Mouse (Mus musculus): ENCODE results near the gene Stag1. TPM values are rescaled to one million over a fixed set of nuclear protein-coding genes. Genes with fewer than 3 reads are reported as not detected.

The Stag1 gene
- polyA plus RNA-seq, 1 experiment from 2014 or later = 50.6 TPM

DNA sequence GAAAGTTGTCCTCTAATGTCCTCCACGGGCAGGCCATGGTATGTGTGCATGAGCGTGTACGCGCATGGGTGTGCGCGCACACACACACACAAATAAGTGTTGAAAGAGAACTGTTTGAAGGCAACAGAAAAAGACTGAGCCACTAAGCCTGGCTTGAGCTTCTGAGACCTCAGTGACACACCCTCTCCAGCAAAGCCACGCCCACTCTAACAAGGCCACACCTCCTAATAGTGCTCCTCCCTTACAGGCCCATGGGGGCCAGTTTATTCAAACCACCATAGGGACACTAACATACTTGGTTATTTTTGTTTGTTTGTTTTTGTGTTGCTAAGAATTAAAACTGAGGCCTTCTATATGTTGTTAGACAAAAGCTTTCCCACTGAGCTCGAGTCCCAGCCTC lies 1.3 kb upstream of the Stag1 start:
- Histone ChIP-seq H3K4me2 (ENCODE audit: low read depth) (no peak overlapping the region), H3K27me3 (ENCODE audit: control insufficient read depth, insufficient read depth, low read length) (no peaks in the 10 kb centered on the region), H3K36me3 (ENCODE audit: control insufficient read depth, insufficient read depth, low read length) (no peaks in the 10 kb centered on the region), H3K9ac (ENCODE audit: low read length) (no peak overlapping the region), H3K9me3 (ENCODE audit: control insufficient read depth, low read length) (no peaks in the 10 kb centered on the region), H3K4me1 (ENCODE audit: control insufficient read depth, insufficient read depth, low read length) (no peaks in the 10 kb centered on the region), H3K27ac (ENCODE audit: low read depth, low read length) (no peak overlapping the region), H3K4me3 (ENCODE audit: low read depth, low read length) (no peak overlapping the region)
- DNase-seq (ENCODE audit: low spot score) (no peak), ATAC-seq (ENCODE audit: insufficient read depth, low FRiP score, low TSS enrichment) (no peak)
- 81% methylated on average over 8 of the region's 8 CpGs for WGBS

DNA sequence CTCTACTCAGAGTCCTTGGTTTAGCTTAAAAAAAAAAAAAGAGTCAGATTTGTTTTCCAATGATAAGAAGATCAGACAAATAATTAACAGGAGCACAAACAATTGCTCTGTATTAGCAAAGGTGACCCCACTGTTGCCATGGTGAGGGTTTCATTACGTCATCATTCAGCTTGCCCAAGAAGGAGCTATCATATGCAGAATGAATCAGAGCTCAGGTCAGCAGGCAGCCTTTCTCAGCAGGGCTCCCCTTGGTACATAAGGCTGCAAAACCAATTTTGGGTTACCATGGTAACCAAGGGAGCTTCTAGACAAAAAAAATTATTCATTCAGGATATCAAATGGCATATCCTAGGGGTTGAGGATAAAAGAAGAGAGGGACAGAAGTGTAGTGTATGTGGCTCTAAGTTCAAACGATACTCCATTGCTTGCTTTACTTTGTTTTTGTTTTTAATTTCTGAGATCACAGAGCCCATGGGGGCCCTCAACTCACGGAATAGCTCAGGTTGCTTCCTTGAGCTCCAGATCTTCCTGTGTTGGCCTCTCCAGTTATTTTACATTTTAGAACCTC lies 2.2 kb downstream of the Stag1 start:
- H3K4me1 ChIP-seq (ENCODE audit: control insufficient read depth, insufficient read depth, low read length) = no peaks in the 10 kb centered on the region
- no peak overlapping the region for H3K27ac ChIP-seq (ENCODE audit: low read depth, low read length)
- no peak overlapping the region for H3K4me2 ChIP-seq (ENCODE audit: low read depth)
- H3K4me3 ChIP-seq (ENCODE audit: low read depth, low read length) = no peak overlapping the region
- DNase-seq (ENCODE audit: low spot score) = no peak
- H3K27me3 ChIP-seq (ENCODE audit: control insufficient read depth, insufficient read depth, low read length) = no peaks in the 10 kb centered on the region
- H3K9ac ChIP-seq (ENCODE audit: low read length) = no peak overlapping the region
- no peaks in the 10 kb centered on the region for H3K9me3 ChIP-seq (ENCODE audit: control insufficient read depth, low read length)
- no peak for ATAC-seq (ENCODE audit: insufficient read depth, low FRiP score, low TSS enrichment)
- WGBS = 51% methylated on average over 3 of the region's 3 CpGs
- H3K36me3 ChIP-seq (ENCODE audit: control insufficient read depth, insufficient read depth, low read length) = no peaks in the 10 kb centered on the region

DNA sequence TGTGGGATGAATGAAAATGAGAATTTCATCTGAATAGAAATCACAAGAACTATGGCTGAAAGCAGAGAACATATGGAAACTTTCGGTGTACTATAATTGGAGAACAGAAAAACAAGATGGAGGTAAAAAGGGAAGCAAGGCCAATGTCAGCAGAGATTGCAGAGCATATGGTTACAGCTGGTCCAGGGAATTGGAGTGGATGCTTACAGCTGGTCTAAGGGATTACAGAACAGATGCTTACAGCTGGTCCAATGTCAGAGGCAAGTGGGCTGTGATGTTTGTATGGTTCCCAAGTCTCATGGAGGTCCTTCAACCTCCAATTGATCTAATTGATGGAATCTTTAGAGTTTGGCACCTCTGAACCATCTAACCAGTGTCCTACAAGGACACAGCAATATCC lies 4.5 kb downstream of the Stag1 start:
- H3K36me3 ChIP-seq (ENCODE audit: control insufficient read depth, insufficient read depth, low read length) = no peaks in the 10 kb centered on the region
- no peaks in the 10 kb centered on the region for H3K4me1 ChIP-seq (ENCODE audit: control insufficient read depth, insufficient read depth, low read length)
- no peak overlapping the region for H3K27ac ChIP-seq (ENCODE audit: low read depth, low read length)
- no peak overlapping the region for H3K4me2 ChIP-seq (ENCODE audit: low read depth)
- 89% methylated on average over 1 of the region's 1 CpGs for WGBS
- no peaks in the 10 kb centered on the region for H3K27me3 ChIP-seq (ENCODE audit: control insufficient read depth, insufficient read depth, low read length)
- no peak overlapping the region for H3K9ac ChIP-seq (ENCODE audit: low read length)
- H3K4me3 ChIP-seq (ENCODE audit: low read depth, low read length) = no peak overlapping the region
- no peaks in the 10 kb centered on the region for H3K9me3 ChIP-seq (ENCODE audit: control insufficient read depth, low read length)
- DNase-seq (ENCODE audit: low spot score) (no peak), ATAC-seq (ENCODE audit: insufficient read depth, low FRiP score, low TSS enrichment) (no peak)

DNA sequence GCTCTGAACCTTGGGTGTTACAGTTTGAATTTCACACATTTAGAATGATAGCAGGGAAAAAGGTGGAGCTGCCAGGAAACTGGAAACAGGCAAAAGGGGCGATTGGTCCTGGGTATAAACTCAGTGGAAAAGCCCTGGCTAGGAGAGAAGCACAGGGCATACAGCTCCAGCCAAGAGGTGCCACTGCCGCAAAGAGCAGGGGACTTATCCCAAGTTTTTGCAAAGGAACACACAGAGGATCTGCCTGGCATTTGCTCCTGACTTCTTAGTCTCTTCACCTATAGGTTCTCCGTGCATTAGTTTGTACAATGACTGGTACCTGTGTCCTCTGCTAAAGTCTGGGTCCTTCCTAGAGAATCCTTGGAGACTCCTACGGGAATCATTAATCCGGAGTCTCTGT lies 5.6 kb downstream of the Stag1 start:
- 79% methylated on average over 5 of the region's 5 CpGs for WGBS
- no peak for DNase-seq (ENCODE audit: low spot score)

DNA sequence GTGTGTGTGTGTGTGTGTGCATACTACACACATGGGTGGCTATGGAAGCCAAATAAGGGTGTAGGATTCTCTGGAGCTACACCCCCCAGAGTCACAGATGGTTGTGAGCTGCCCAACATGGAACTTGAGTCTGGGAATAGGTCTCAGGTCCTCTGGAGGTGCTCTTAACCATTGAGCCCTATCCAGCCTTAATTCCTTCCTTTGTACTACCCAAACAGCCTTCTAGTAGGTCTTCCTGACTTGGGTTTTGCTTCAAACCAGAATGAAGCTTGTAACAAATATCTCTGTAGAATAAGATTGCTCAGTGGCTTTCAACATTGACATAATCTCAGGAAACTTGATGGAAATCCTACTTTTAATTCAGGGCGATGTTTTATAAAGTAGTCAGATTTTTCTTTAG lies 7.9 kb downstream of the Stag1 start:
- no peak overlapping the region for H3K4me3 ChIP-seq (ENCODE audit: low read depth, low read length)
- 91% methylated on average over 1 of the region's 1 CpGs for WGBS

More for the DNA sequence above, 5.6 kb downstream of the Stag1 start:
- Histone ChIP-seq H3K36me3 (ENCODE audit: control insufficient read depth, insufficient read depth, low read length) (no peaks in the 10 kb centered on the region), H3K4me2 (ENCODE audit: low read depth) (no peak overlapping the region), H3K27ac (ENCODE audit: low read depth, low read length) (no peak overlapping the region), H3K4me1 (ENCODE audit: control insufficient read depth, insufficient read depth, low read length) (no peaks in the 10 kb centered on the region), H3K4me3 (ENCODE audit: low read depth, low read length) (no peak overlapping the region), H3K27me3 (ENCODE audit: control insufficient read depth, insufficient read depth, low read length) (no peaks in the 10 kb centered on the region), H3K9ac (ENCODE audit: low read length) (no peak overlapping the region), H3K9me3 (ENCODE audit: control insufficient read depth, low read length) (no peaks in the 10 kb centered on the region)
- ATAC-seq (ENCODE audit: insufficient read depth, low FRiP score, low TSS enrichment) = no peak

DNA sequence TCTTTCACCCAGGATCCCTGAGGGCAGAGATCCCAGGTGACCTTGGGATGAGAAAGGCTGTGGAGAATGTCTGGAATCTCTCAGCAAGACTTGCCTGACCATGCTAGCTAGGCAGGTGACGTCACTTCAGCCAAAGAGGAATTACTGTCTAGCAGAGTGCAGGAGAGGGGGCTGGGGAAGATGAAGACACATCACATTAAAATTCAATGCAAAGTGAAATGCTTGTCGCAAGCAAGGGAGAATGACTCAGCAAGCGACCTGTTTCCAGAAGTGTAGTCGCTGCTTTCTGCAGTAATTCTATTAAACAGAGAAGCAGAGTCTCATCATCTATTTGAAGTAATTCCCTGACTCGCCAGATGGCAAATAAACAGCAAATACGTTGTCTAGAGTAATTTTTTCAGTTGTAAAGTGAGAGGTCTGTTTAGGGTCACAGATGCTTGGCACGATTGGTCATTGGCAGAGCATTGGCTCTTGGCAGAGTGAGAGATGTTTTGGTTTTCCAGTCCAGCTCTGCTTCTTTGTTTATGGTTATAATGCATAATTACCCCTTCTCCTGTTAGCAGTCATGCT lies 8.5 kb downstream of the Stag1 start:
- Histone ChIP-seq H3K27me3 (ENCODE audit: control insufficient read depth, insufficient read depth, low read length) (no peaks in the 10 kb centered on the region), H3K4me2 (ENCODE audit: low read depth) (no peak overlapping the region), H3K36me3 (ENCODE audit: control insufficient read depth, insufficient read depth, low read length) (no peaks in the 10 kb centered on the region), H3K9me3 (ENCODE audit: control insufficient read depth, low read length) (no peaks in the 10 kb centered on the region), H3K4me3 (ENCODE audit: low read depth, low read length) (no peak overlapping the region), H3K4me1 (ENCODE audit: control insufficient read depth, insufficient read depth, low read length) (no peaks in the 10 kb centered on the region), H3K9ac (ENCODE audit: low read length) (no peak overlapping the region), H3K27ac (ENCODE audit: low read depth, low read length) (no peak overlapping the region)
- ATAC-seq (ENCODE audit: insufficient read depth, low FRiP score, low TSS enrichment) = no peak
- DNase-seq (ENCODE audit: low spot score) = no peak
- 65% methylated on average over 7 of the region's 7 CpGs for WGBS

More for the DNA sequence above, 7.9 kb downstream of the Stag1 start:
- Histone ChIP-seq H3K4me1 (ENCODE audit: control insufficient read depth, insufficient read depth, low read length) (no peaks in the 10 kb centered on the region), H3K36me3 (ENCODE audit: control insufficient read depth, insufficient read depth, low read length) (no peaks in the 10 kb centered on the region), H3K27me3 (ENCODE audit: control insufficient read depth, insufficient read depth, low read length) (no peaks in the 10 kb centered on the region), H3K9me3 (ENCODE audit: control insufficient read depth, low read length) (no peaks in the 10 kb centered on the region), H3K4me2 (ENCODE audit: low read depth) (no peak overlapping the region), H3K27ac (ENCODE audit: low read depth, low read length) (no peak overlapping the region), H3K9ac (ENCODE audit: low read length) (no peak overlapping the region)
- no peak for ATAC-seq (ENCODE audit: insufficient read depth, low FRiP score, low TSS enrichment)
- DNase-seq (ENCODE audit: low spot score) = no peak

DNA sequence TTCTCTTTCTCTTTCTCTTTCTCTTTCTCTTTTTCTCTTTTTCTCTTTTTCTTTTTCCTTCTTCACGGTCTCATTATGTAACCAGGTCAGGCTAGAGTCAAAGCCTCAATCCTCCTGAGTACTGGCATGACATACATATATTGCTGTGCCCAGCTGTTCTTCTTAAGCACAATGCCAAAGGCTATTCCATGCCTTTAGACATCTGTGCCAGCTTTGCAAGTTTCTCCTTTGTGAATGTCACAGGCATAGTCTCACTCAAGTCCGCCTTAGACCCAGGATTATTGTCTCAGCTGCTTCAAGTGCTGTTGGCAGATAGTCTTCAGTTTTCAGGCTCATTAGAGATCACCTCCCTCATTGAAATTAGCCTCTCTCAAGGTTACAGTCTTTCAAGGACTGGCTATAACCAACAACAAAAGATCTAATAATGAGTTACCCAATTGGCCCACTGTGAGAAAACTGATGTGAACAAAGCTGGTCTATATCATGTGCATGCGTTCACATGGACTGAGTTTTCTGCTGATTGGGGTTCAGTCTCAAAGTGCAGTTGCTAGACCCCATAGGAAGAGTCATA lies 16.0 kb downstream of the Stag1 start:
- Histone ChIP-seq H3K4me2 (ENCODE audit: low read depth) (no peak overlapping the region), H3K4me1 (ENCODE audit: control insufficient read depth, insufficient read depth, low read length) (no peaks in the 10 kb centered on the region), H3K36me3 (ENCODE audit: control insufficient read depth, insufficient read depth, low read length) (no peaks in the 10 kb centered on the region), H3K4me3 (ENCODE audit: low read depth, low read length) (no peak overlapping the region), H3K9me3 (ENCODE audit: control insufficient read depth, low read length) (no peaks in the 10 kb centered on the region), H3K27ac (ENCODE audit: low read depth, low read length) (no peak overlapping the region), H3K27me3 (ENCODE audit: control insufficient read depth, insufficient read depth, low read length) (no peaks in the 10 kb centered on the region), H3K9ac (ENCODE audit: low read length) (no peak overlapping the region)
- 84% methylated on average over 3 of the region's 3 CpGs for WGBS
- no peak for ATAC-seq (ENCODE audit: insufficient read depth, low FRiP score, low TSS enrichment)
- no peak for DNase-seq (ENCODE audit: low spot score)

DNA sequence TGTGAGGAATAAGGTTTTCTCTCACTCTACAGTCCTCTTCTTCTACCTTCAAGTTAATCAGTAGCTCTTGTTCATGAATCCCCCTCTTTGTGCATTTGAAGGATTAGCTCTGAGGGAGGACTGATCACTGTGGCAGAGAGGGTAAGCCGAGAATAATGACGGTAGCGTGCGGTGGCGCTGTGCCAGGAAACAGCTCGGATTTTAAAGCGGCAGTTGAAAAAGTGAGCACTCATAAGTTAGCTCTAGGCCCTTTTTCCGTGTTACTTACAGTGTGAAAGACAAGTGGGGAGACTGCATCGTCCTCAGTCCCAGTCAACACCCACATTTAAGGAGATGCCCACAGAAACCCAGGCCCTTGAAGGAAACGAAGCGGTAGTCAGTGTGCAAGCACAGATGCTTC lies 19.3 kb downstream of the Stag1 start:
- H3K27ac ChIP-seq (ENCODE audit: low read depth, low read length) = no peak overlapping the region
- ATAC-seq (ENCODE audit: insufficient read depth, low FRiP score, low TSS enrichment) = no peak
- no peaks in the 10 kb centered on the region for H3K4me1 ChIP-seq (ENCODE audit: control insufficient read depth, insufficient read depth, low read length)
- no peaks in the 10 kb centered on the region for H3K36me3 ChIP-seq (ENCODE audit: control insufficient read depth, insufficient read depth, low read length)
- no peak overlapping the region for H3K9ac ChIP-seq (ENCODE audit: low read length)
- no peak overlapping the region for H3K4me3 ChIP-seq (ENCODE audit: low read depth, low read length)
- no peaks in the 10 kb centered on the region for H3K9me3 ChIP-seq (ENCODE audit: control insufficient read depth, low read length)
- H3K27me3 ChIP-seq (ENCODE audit: control insufficient read depth, insufficient read depth, low read length) = no peaks in the 10 kb centered on the region
- WGBS = 74% methylated on average over 11 of the region's 11 CpGs
- no peak for DNase-seq (ENCODE audit: low spot score)
- H3K4me2 ChIP-seq (ENCODE audit: low read depth) = no peak overlapping the region

DNA sequence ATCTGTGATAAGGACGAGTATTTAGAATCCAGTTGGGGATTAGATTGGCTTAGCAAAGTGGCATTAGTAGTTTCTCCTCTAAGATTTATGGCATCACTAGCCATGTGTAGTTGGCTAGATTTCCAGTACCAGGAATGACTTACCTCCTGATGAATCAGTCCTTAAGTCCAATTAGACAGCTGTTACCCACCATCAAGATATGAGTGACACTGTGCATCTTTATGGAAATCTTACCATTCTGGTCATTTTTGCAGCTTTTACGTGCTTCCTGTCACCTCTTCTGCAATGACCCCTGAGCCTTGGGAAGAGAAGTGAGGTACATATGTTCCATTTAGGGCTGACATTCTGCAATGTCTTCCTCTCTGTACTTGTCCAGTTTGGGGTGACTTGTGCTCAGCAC lies 28.7 kb downstream of the Stag1 start:
- 86% methylated on average over 2 of the region's 2 CpGs for WGBS
- no peak for ATAC-seq (ENCODE audit: insufficient read depth, low FRiP score, low TSS enrichment)

More for the DNA sequence above, 28.7 kb downstream of the Stag1 start:
- H3K27me3 ChIP-seq (ENCODE audit: control insufficient read depth, insufficient read depth, low read length) = no peaks in the 10 kb centered on the region
- H3K9ac ChIP-seq (ENCODE audit: low read length) = no peak overlapping the region
- no peaks in the 10 kb centered on the region for H3K4me1 ChIP-seq (ENCODE audit: control insufficient read depth, insufficient read depth, low read length)
- H3K9me3 ChIP-seq (ENCODE audit: control insufficient read depth, low read length) = no peaks in the 10 kb centered on the region
- H3K4me3 ChIP-seq (ENCODE audit: low read depth, low read length) = no peak overlapping the region
- no peak overlapping the region for H3K27ac ChIP-seq (ENCODE audit: low read depth, low read length)
- H3K36me3 ChIP-seq (ENCODE audit: control insufficient read depth, insufficient read depth, low read length) = no peaks in the 10 kb centered on the region
- no peak for DNase-seq (ENCODE audit: low spot score)
- H3K4me2 ChIP-seq (ENCODE audit: low read depth) = no peak overlapping the region

Measured in neural tube, embryonic 11.5 days (tissue).